Mouse (Mus musculus): ENCODE measurements around the gene Pwp2. TPM values are rescaled to one million over a fixed set of nuclear protein-coding genes. Genes with fewer than 3 reads are reported as not detected.
"Not testable (repeated sequence)": the region's sequence is repeated elsewhere in the genome, so short reads cannot be mapped to it uniquely, and the experiment has no call there.

Pwp2 gene
- polyA plus RNA-seq, 1 experiment = 9.1 TPM

DNA sequence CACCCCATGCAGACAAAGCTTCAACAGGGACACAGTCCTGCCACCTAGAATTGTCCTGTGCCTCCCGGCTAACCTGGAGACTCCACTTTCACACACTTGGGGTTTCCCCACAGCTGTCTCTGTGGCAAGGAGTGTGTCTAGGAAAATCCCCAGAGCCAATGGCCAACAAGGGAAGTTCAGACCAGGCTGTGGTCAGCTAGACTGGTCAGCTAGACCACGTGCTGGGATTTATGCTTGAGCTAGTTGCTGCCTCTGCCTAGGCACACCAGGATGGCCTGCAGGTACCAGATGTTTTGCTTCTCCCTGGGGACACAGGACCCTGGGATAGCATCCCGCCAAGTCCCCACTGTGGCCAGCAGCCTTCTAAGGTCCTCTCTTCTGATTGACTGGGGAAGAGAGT lies 47.8 kb downstream of the Pwp2 start:
- Histone ChIP-seq H3K4me3 (ENCODE audit: insufficient read depth, low read length) (no peak overlapping the region), H3K4me1 (ENCODE audit: control insufficient read depth, insufficient read depth, low read length) (no peaks in the 10 kb centered on the region), H3K27ac (ENCODE audit: insufficient read depth, low read length) (no peak overlapping the region)
- TF ChIP-seq CTCF (IDR thresholded peaks at IDR 0.05; ENCODE audit: borderline replicate concordance, insufficient read depth, low read length) = no peak
- TF ChIP-seq POLR2A (IDR thresholded peaks at IDR 0.05; ENCODE audit: low read depth, low read length) = no peak

DNA sequence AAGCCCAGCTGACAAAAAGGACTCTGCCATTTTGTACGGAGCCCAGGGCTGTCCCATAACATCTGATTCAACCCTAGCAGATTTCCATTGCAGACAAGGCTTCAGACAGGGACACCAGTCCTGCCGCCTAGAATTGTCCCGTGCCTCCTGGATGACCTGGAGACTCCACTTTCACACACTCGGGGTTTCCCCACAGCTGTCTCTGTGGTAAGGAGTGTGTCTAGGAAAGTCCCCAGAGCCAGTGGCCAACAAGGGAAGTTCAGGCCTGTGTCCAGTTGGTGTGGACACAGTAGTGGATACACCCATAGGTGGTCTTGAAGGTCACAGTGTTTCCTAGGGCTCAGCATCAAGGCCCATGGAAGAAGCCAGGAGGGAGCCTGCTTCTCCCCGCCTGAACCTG lies 49.0 kb downstream of the Pwp2 start:
- Histone ChIP-seq H3K27ac (ENCODE audit: insufficient read depth, low read length) (no peak overlapping the region), H3K4me3 (ENCODE audit: insufficient read depth, low read length) (no peak overlapping the region), H3K4me1 (ENCODE audit: control insufficient read depth, insufficient read depth, low read length) (no peaks in the 10 kb centered on the region)
- no peak for TF ChIP-seq POLR2A (IDR thresholded peaks at IDR 0.05; ENCODE audit: low read depth, low read length)
- TF ChIP-seq CTCF (IDR thresholded peaks at IDR 0.05; ENCODE audit: borderline replicate concordance, insufficient read depth, low read length) = no peak

DNA sequence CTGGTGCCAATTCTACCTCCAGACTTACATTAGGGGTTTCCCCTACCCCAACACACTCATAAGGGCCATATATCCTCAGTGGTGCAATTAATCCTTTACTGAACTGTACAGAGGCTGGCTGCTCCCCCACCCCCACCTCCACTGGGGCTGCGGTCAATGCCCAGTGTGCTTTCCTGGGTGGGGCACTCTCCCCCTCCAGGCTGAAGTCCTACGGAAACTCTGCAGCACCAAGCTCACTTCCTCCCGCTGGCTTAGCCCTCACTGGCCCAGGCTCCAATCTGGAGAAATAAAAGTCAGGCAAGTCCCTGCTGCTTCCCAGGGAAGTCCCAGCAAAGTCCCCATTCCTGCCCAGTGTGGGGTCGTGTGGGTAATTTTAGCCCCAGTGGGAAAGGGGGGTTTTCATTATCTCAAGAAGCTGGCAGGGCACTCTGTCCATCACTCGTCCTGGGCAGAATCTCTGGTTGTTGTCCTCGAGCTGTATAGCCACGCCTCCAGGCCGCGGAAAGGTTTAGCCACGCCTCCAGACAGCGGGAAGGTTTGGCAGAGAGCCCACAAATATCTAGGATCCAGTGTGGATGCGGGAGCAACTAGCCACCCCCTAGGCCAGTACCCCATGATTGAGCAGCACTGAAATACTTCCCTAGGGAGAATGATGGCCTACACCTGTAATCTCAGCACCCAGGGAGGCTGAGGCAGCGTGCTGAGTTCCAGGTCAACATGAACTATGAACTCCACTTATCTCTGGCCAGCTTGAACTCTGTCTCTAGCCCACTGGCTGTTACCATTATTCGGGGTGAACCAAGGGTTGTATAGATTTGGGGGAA lies 49.8 kb downstream of the Pwp2 start:
- no peak overlapping the region for H3K4me3 ChIP-seq (ENCODE audit: insufficient read depth, low read length)
- H3K27ac ChIP-seq (ENCODE audit: insufficient read depth, low read length) = no peak overlapping the region

DNA sequence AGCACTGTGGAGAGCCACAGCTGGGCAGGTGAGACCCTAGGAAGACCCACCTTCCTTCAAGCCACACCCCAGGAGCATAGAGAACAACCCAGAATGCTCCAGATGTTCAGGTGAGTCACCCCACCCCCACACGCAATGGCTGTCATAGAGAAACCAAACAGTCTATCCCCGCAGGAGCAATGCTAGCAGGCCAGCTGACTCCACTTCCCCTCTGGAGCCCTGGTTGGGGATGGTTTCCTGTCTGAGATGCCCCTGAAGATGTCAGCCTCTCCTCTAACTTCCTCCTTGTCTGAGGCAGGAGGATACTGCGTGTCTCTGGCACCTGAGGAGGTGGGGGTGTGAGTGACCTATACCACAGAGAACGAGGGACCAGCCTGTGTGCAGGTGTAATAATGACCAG lies 50.5 kb downstream of the Pwp2 start:
- Histone ChIP-seq H3K4me1 (ENCODE audit: control insufficient read depth, insufficient read depth, low read length) (no peaks in the 10 kb centered on the region), H3K27ac (ENCODE audit: insufficient read depth, low read length) (no peak overlapping the region), H3K4me3 (ENCODE audit: insufficient read depth, low read length) (no peak overlapping the region)
- TF ChIP-seq POLR2A (IDR thresholded peaks at IDR 0.05; ENCODE audit: low read depth, low read length) = no peak
- TF ChIP-seq CTCF (IDR thresholded peaks at IDR 0.05; ENCODE audit: borderline replicate concordance, insufficient read depth, low read length) = no peak

More for the DNA sequence above, 49.8 kb downstream of the Pwp2 start:
- no peaks in the 10 kb centered on the region for H3K4me1 ChIP-seq (ENCODE audit: control insufficient read depth, insufficient read depth, low read length)
- TF ChIP-seq POLR2A (IDR thresholded peaks at IDR 0.05; ENCODE audit: low read depth, low read length) = no peak
- TF ChIP-seq CTCF (IDR thresholded peaks at IDR 0.05; ENCODE audit: borderline replicate concordance, insufficient read depth, low read length) = no peak

DNA sequence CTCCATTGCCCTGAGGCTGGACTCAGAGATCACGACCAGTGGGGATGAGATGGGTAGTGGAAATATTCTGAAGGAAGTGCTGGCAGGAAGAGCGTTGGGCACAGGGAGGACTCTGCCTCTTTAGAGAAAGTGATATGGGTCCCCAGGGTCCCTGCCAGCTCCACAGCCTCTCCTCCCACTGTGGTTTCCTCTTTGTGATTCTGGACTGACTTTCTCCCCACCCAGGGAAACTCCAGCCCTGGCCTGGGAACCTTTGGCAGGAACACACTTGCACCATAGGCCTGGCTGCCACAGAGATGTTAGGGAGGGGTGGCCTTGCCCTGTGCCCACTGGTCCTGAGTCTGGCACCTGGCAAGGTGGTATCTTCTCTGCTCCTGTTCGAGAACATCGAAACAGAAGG lies 55.0 kb downstream of the Pwp2 start:
- Histone ChIP-seq H3K4me3 (ENCODE audit: insufficient read depth, low read length) (no peak overlapping the region), H3K27ac (ENCODE audit: insufficient read depth, low read length) (no peak overlapping the region), H3K4me1 (ENCODE audit: control insufficient read depth, insufficient read depth, low read length) (no peaks in the 10 kb centered on the region)
- no peak for TF ChIP-seq POLR2A (IDR thresholded peaks at IDR 0.05; ENCODE audit: low read depth, low read length)
- no peak for TF ChIP-seq CTCF (IDR thresholded peaks at IDR 0.05; ENCODE audit: borderline replicate concordance, insufficient read depth, low read length)

DNA sequence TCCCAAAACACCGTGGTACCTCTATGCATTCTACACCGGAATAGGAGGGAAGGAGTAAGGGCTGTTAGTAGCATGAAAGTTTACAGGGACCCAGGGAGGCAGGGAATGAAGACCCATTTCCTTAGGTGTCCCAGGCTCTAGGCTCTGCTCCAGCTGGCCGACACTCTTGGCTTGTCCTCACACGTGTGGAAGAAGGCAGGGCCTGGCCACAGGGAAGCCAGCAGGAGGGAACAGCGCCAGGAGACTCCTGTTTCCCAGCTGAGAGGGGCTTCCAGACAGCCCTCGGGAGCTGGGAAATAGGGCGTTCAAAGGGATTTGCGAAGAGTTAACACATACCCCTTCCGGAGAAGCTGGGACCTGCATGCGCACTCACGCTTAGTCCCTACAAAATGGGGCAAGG lies 55.5 kb downstream of the Pwp2 start:
- TF ChIP-seq CTCF (IDR thresholded peaks at IDR 0.05; ENCODE audit: borderline replicate concordance, insufficient read depth, low read length) (no peak), POLR2A (IDR thresholded peaks at IDR 0.05; ENCODE audit: low read depth, low read length) (no peak)
- H3K4me3 ChIP-seq (ENCODE audit: insufficient read depth, low read length) = no peak overlapping the region
- H3K4me1 ChIP-seq (ENCODE audit: control insufficient read depth, insufficient read depth, low read length) = no peaks in the 10 kb centered on the region
- no peak overlapping the region for H3K27ac ChIP-seq (ENCODE audit: insufficient read depth, low read length)

DNA sequence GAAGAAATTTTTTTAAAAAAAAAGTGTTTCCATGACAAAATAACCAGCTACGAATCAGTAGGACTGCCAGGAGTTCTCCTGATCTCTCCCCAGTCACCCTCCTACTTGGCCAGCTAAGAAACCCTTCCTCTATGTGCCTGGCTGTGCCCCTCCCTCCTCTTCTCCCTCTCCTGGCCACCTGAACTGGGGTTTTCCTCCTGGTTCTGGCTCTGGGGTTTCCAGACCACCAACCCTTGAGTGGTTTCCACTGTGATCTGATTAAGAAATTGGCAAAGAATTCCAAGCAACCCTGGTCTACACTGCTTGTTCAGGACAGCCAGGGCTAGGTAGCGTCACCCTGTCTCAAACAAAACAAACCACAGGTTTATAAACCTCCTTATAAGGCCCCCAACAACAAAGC lies 56.3 kb downstream of the Pwp2 start:
- Histone ChIP-seq H3K4me3 (ENCODE audit: insufficient read depth, low read length) (no peak overlapping the region), H3K27ac (ENCODE audit: insufficient read depth, low read length) (no peak overlapping the region), H3K4me1 (ENCODE audit: control insufficient read depth, insufficient read depth, low read length) (no peaks in the 10 kb centered on the region)
- TF ChIP-seq CTCF (IDR thresholded peaks at IDR 0.05; ENCODE audit: borderline replicate concordance, insufficient read depth, low read length) (no peak), POLR2A (IDR thresholded peaks at IDR 0.05; ENCODE audit: low read depth, low read length) (no peak)

DNA sequence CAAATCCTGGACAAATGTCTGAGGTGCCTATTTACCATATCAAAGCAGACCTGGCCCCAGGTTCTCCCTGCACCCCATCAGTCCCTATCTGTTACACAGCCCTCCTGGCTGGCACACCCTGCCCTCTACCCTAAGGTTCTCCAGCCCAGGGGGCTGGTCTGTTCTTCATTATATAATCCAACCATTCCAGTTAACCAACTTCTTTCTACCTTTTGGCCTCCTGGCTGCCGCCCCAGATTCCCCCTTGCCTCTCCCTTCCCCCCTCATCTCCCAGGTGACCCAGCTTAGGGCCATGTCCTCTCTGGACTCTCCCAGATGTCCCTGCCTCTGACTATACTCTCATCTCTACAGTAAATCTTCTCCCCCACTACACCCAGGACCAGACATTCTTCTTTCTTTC lies 57.0 kb downstream of the Pwp2 start:
- Histone ChIP-seq H3K4me3 (ENCODE audit: insufficient read depth, low read length) (no peak overlapping the region), H3K4me1 (ENCODE audit: control insufficient read depth, insufficient read depth, low read length) (no peaks in the 10 kb centered on the region), H3K27ac (ENCODE audit: insufficient read depth, low read length) (no peak overlapping the region)
- no peak for TF ChIP-seq CTCF (IDR thresholded peaks at IDR 0.05; ENCODE audit: borderline replicate concordance, insufficient read depth, low read length)
- no peak for TF ChIP-seq POLR2A (IDR thresholded peaks at IDR 0.05; ENCODE audit: low read depth, low read length)

DNA sequence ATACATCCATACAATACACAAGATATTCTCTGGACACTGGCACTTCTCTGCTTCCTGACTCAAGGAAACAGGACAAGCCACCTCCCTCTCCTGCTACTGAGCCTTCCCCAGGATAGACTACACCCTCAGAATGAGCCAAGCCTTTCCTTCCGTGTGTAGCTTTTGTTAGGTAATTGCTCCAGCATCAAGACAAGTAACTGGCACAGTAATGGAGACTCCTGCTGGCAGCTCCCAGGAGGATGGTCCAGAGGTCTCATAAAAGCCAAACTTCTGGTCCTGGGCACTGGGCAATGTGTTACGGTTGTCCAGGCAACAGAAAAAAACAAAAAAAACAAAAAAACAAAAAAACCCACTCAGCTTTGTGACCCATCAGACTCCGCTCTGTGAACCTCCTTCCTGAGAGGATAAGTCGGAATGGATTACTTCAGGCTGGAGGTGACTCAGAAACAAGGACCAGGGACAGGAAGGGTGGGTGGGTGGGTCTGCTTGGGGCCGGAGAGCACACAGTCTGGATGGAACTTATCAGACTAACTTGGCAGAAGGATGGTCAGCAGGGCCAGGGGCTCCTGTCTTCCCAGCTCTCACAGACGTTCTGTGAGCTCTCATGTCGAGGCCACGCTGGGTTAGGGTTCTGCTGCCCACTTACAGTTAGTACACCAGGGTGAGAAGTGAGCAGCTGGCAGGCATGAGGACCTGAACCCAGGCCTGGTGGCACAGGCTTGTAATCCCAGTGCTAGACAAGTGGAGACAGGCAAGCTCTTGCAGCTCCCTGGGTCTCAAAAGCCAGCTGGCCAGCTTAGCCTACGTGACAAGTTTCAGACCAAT lies 57.7 kb downstream of the Pwp2 start:
- Histone ChIP-seq H3K4me1 (ENCODE audit: control insufficient read depth, insufficient read depth, low read length) (no peaks in the 10 kb centered on the region), H3K4me3 (ENCODE audit: insufficient read depth, low read length) (no peak overlapping the region), H3K27ac (ENCODE audit: insufficient read depth, low read length) (no peak overlapping the region)
- no peak for TF ChIP-seq POLR2A (IDR thresholded peaks at IDR 0.05; ENCODE audit: low read depth, low read length)

DNA sequence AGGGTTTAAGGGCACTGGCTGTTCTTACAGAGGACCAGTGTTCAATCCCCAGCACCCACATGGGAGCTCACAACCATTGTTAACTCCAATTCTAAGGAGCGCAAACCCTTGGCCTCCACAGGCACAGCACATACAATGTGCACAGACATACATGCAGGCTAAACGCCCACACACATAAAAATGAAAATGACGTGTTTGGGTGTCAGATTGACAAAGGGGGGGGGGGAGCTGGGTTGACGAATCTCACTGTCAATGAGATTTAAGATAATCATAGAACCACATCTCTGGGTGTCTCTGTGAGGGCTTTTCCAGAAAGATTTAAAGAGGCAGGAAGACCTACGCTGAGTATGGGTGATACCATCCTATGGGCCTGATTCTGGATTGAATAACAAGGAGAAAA lies 58.6 kb downstream of the Pwp2 start:
- TF ChIP-seq CTCF (IDR thresholded peaks at IDR 0.05; ENCODE audit: borderline replicate concordance, insufficient read depth, low read length) = no peak
- TF ChIP-seq POLR2A (IDR thresholded peaks at IDR 0.05; ENCODE audit: low read depth, low read length) = no peak
- no peak overlapping the region for H3K27ac ChIP-seq (ENCODE audit: insufficient read depth, low read length)
- H3K4me1 ChIP-seq (ENCODE audit: control insufficient read depth, insufficient read depth, low read length) = no peaks in the 10 kb centered on the region
- no peak overlapping the region for H3K4me3 ChIP-seq (ENCODE audit: insufficient read depth, low read length)

DNA sequence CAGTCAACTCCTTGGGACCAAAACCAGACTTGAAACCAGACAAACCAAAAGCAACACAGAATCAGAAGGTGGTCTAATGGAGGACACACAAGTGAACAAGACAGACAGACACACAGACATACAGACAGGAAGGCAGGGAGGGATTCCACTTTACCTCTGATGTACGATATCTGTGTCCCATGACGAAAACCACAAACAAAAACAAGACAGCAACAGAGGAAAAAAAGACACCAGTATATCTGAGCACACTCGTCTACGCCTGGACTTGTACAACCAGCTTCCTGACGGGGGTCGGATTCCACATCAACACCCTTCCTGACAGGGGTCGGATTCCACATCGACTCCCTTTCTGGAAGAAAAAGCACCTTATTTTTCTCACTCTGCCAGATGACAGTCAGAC lies 59.9 kb downstream of the Pwp2 start:
- not testable (repeated sequence) for H3K27ac ChIP-seq (ENCODE audit: insufficient read depth, low read length); H3K4me1 ChIP-seq (ENCODE audit: control insufficient read depth, insufficient read depth, low read length); H3K4me3 ChIP-seq (ENCODE audit: insufficient read depth, low read length)

DNA sequence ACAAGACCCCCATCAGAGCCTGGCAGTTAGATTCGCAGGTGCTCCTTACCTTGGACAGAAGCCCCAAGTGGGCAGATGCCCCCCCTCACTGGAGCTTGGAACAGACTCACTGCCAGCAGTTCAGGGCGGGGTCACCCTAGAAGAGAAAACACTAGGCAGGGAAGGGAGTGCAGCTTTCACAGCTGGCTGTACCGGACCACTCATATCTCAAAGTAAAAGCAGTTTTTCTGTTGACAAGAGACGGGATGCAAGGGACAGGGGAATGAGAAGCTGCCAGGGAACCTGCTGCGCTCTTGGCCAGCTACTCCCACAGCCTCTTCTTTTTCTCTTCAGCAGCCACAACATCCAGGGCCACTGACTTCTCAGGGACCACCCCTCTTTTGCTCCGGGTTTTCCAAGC lies 60.8 kb downstream of the Pwp2 start:
- not testable (repeated sequence) for H3K4me3 ChIP-seq (ENCODE audit: insufficient read depth, low read length); H3K27ac ChIP-seq (ENCODE audit: insufficient read depth, low read length); H3K4me1 ChIP-seq (ENCODE audit: control insufficient read depth, insufficient read depth, low read length)
